Mouse (Mus musculus) CH12.LX (cell line): ENCODE measurements around the gene Immt. TPM values are rescaled to one million over a fixed set of nuclear protein-coding genes. Genes with fewer than 3 reads are reported as not detected.

Experiments
- DNase-seq: peaks from one replicate; pipeline ENCODE4 v3.0.0-alpha.2; 2013; ENCODE audit errors: extremely low read depth
- H3K27ac ChIP-seq: 2 replicates; pipeline ENCODE4 v1.5.1; 2012; ENCODE audit warnings: low read depth, mild to moderate bottlenecking, control low read depth, moderate library complexity; ENCODE audit not compliant: insufficient read depth
- H3K27me3 ChIP-seq: replicated peaks from 2 replicates; pipeline ENCODE3; 2012; ENCODE audit warnings: inconsistent platforms
- H3K36me3 ChIP-seq, 2 experiments: replicated peaks in 1 of 2; 2 replicates each; pipeline versions ENCODE3 to v1.6.1; 2012; ENCODE audit warnings: inconsistent platforms in 1 of 2, low read length in 1 of 2, mild to moderate bottlenecking in 1 of 2, mixed read lengths in 1 of 2, moderate library complexity in 1 of 2; ENCODE audit not compliant: control insufficient read depth in 1 of 2, insufficient read depth in 1 of 2
- H3K4me1 ChIP-seq, 2 experiments: 2 replicates each; pipeline ENCODE4 v1.6.1; 2012; ENCODE audit warnings: inconsistent platforms in 1 of 2, moderate library complexity in 1 of 2; ENCODE audit not compliant: insufficient read depth in 2 of 2, control insufficient read depth in 1 of 2
- H3K4me2 ChIP-seq: 2 replicates; pipeline ENCODE4 v1.6.1; 2012; ENCODE audit warnings: low read depth, mild to moderate bottlenecking, control low read depth; ENCODE audit not compliant: poor library complexity, insufficient read depth, severe bottlenecking
- H3K4me3 ChIP-seq, 3 experiments: fragments of 150-350 bp in 1 of 3; sonication (generic) in 1 of 3; replicated peaks in 1 of 3; 2 replicates each; pipeline versions ENCODE3 to v1.5.1; 2011 to 2012; ENCODE audit warnings: low read depth in 2 of 3, low read length in 2 of 3, mild to moderate bottlenecking in 2 of 3, moderate library complexity in 2 of 3, control low read depth in 1 of 3, improper control_type of control experiment in 1 of 3, inconsistent platforms in 1 of 3, mixed read lengths in 1 of 3; ENCODE audit not compliant: poor library complexity in 1 of 3
- H3K79me2 ChIP-seq: replicated peaks from 2 replicates; pipeline ENCODE4 v1.6.1; 2012; ENCODE audit warnings: mild to moderate bottlenecking, moderate library complexity; ENCODE audit not compliant: control insufficient read depth, poor library complexity, insufficient read depth, severe bottlenecking; ENCODE audit errors: extremely low read depth
- H3K9ac ChIP-seq: 2 replicates; pipeline ENCODE4 v1.6.1; 2012; ENCODE audit warnings: low read depth, mild to moderate bottlenecking, control low read depth, moderate library complexity; ENCODE audit not compliant: insufficient read depth
- H3K9me3 ChIP-seq: replicated peaks from 2 replicates; pipeline ENCODE3; 2012; ENCODE audit warnings: low read length, inconsistent platforms, mixed read lengths
- CHD1 ChIP-seq: IDR thresholded peaks from 2 replicates; pipeline ENCODE4 v1.6.1; 2012; ENCODE audit warnings: low read depth, low read length, improper control_type of control experiment, inconsistent platforms
- CTCF ChIP-seq, 2 experiments: IDR thresholded peaks in 1 of 2; conservative IDR thresholded peaks in 1 of 2; 2 replicates each; pipeline ENCODE4 v1.5.1; 2011 to 2012; ENCODE audit warnings: low read depth in 2 of 2, low read length in 2 of 2, improper control_type of control experiment in 1 of 2, inconsistent platforms in 1 of 2, mild to moderate bottlenecking in 1 of 2, moderate library complexity in 1 of 2
- ETS1 ChIP-seq: conservative IDR thresholded peaks from 2 replicates; pipeline ENCODE4 v1.6.1; 2012; ENCODE audit warnings: low read depth, mild to moderate bottlenecking, inconsistent platforms, low read length, improper control_type of control experiment, moderate library complexity
- HCFC1 ChIP-seq: IDR thresholded peaks from 2 replicates; pipeline ENCODE4 v1.6.1; 2012; ENCODE audit warnings: low read depth, mild to moderate bottlenecking, inconsistent platforms, low read length, improper control_type of control experiment
- IRF4 ChIP-seq: IDR thresholded peaks from 2 replicates; pipeline ENCODE4 v1.6.1; 2014; ENCODE audit warnings: low read depth, mild to moderate bottlenecking, inconsistent platforms, low read length, improper control_type of control experiment
- MAZ ChIP-seq: IDR thresholded peaks from 2 replicates; pipeline ENCODE4 v1.6.1; 2012; ENCODE audit warnings: low read depth, mild to moderate bottlenecking, inconsistent platforms, low read length, improper control_type of control experiment, moderate library complexity
- NELFE ChIP-seq: IDR thresholded peaks from 2 replicates; pipeline ENCODE4 v1.6.1; 2011; ENCODE audit warnings: low read depth, low read length, improper control_type of control experiment
- NRF1 ChIP-seq: IDR thresholded peaks from 2 replicates; pipeline ENCODE4 v1.6.1; 2014; ENCODE audit warnings: low read depth, mild to moderate bottlenecking, inconsistent platforms, low read length, improper control_type of control experiment, moderate library complexity
- POLR2A ChIP-seq: IDR thresholded peaks from 2 replicates; pipeline ENCODE4 v1.6.1; 2011; ENCODE audit warnings: low read depth, mild to moderate bottlenecking, improper control_type of control experiment, low read length
- RAD21 ChIP-seq: IDR thresholded peaks from 2 replicates; pipeline ENCODE4 v1.6.1; 2011; ENCODE audit warnings: low read depth, mild to moderate bottlenecking, low read length, improper control_type of control experiment, moderate library complexity
- SIN3A ChIP-seq: IDR thresholded peaks from 2 replicates; pipeline ENCODE4 v1.6.1; 2012; ENCODE audit warnings: low read length, improper control_type of control experiment, inconsistent platforms
- SMC3 ChIP-seq: IDR thresholded peaks from 2 replicates; pipeline ENCODE4 v1.6.1; 2011; ENCODE audit warnings: low read depth, low read length, improper control_type of control experiment
- UBTF ChIP-seq: IDR thresholded peaks from 2 replicates; pipeline ENCODE4 v1.6.1; 2012; ENCODE audit warnings: low read depth, mild to moderate bottlenecking, inconsistent platforms, low read length, improper control_type of control experiment, moderate library complexity
- ZC3H11A ChIP-seq: IDR thresholded peaks from 2 replicates; pipeline ENCODE4 v1.6.1; 2012; ENCODE audit warnings: low read depth, mild to moderate bottlenecking, inconsistent platforms, low read length, improper control_type of control experiment
- ZMIZ1 ChIP-seq: IDR thresholded peaks from 2 replicates; pipeline ENCODE4 v1.6.1; 2012; ENCODE audit warnings: low read depth, mild to moderate bottlenecking, inconsistent platforms, low read length, improper control_type of control experiment
- ZNF384 ChIP-seq: IDR thresholded peaks from 2 replicates; pipeline ENCODE4 v1.6.1; 2012; ENCODE audit warnings: low read depth, low read length, improper control_type of control experiment, inconsistent platforms
- dilution Hi-C: fragments of 300-500 bp; cut with MboI; formaldehyde crosslinking; loops from 2 replicates; pipeline ENCODE4 v1.14.3; 2020; ENCODE audit warnings: low sequenced_read_pairs; ENCODE audit not compliant: extremely low pct_unique_long_range_greater_than_20kb, extremely low pct_ligation_motif_present
- in situ Hi-C: fragments of 300-500 bp; cut with MboI; formaldehyde crosslinking; loops from 3 replicates; pipeline ENCODE4 v1.14.3; 2019; ENCODE audit warnings: low sequenced_read_pairs, low pct_ligation_motif_present, low pct_unique_long_range_greater_than_20kb, mixed read lengths
- polyA plus RNA-seq: library from polyadenylated mRNA; unstranded; fragments of >175 nt; gene quantifications from 2 replicates; pipeline ENCODE4 v1.2.1, GENCODE M21; 2012; ENCODE audit warnings: low read depth; ENCODE audit not compliant: insufficient read length
- total RNA-seq, 2 experiments: library from RNA; depleted of rRNA; stranded (reverse); fragments of 300-350 nt in 1 of 2; fragments of >200 nt in 1 of 2; gene quantifications; 2 replicates each; pipeline ENCODE4 v1.2.3; 2012 to 2014

Immt gene
- total and polyA plus RNA-seq, 3 experiments, result 97.5 to 161 (median 156) TPM

DNA sequence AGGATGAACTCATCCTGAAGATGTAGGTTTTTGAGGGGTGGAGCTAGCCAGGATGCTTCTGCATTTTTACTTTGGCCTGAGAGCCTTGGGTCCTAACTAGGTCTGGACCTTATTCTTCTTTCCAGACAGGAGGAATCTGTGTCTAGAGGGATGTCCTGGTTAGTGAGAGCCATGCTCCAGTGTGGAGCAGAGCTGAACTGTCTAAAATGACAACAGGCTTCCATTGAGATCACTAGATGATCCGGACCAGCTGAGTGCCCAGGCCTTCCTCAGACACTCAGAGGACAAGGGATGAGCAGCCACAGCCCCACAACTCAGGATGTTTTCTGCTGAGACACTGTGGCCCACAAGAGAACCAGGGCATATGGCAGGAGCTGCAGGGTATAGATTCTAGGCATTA is 27.5 kb upstream of the Immt start:
- Histone ChIP-seq H3K9ac (no peak overlapping the region), H3K4me1 (peaks cover 0 to 5% of the 10 kb centered on the region in 2 experiments; a peak in 2 of 4 replicates), H3K4me2 (no peak overlapping the region), H3K79me2 (no peaks in the 10 kb centered on the region), H3K27me3 (peaks cover 3% of the 10 kb centered on the region), H3K9me3 (no peaks in the 10 kb centered on the region), H3K4me3 (no peak overlapping the region), H3K36me3 (peaks cover 0 to 4% of the 10 kb centered on the region in 2 experiments), H3K27ac (no peak overlapping the region)
- in situ Hi-C loops (loop anchor here (10.0 to 25.0 kb wide), 5 partner anchors 119 to 649 kb away; partner anchors contain the start of genes Kdm3a and Rmnd5a), dilution Hi-C loops (no loop called here)
- TF ChIP-seq NELFE (no peak), ZNF384 (no peak), MAZ (no peak), UBTF (no peak), CHD1 (no peak), CTCF (conservative IDR thresholded peaks at IDR 0.05 in 1 of 2, IDR thresholded peaks at IDR 0.05 in 1 of 2; ENCODE audit: low read depth in 2 of 2, low read length in 2 of 2) (no peak), IRF4 (no peak), POLR2A (no peak), ETS1 (no peak), SMC3 (no peak), NRF1 (no peak), HCFC1 (no peak), ZMIZ1 (no peak), ZC3H11A (no peak)
- DNase-seq, result no peak

DNA sequence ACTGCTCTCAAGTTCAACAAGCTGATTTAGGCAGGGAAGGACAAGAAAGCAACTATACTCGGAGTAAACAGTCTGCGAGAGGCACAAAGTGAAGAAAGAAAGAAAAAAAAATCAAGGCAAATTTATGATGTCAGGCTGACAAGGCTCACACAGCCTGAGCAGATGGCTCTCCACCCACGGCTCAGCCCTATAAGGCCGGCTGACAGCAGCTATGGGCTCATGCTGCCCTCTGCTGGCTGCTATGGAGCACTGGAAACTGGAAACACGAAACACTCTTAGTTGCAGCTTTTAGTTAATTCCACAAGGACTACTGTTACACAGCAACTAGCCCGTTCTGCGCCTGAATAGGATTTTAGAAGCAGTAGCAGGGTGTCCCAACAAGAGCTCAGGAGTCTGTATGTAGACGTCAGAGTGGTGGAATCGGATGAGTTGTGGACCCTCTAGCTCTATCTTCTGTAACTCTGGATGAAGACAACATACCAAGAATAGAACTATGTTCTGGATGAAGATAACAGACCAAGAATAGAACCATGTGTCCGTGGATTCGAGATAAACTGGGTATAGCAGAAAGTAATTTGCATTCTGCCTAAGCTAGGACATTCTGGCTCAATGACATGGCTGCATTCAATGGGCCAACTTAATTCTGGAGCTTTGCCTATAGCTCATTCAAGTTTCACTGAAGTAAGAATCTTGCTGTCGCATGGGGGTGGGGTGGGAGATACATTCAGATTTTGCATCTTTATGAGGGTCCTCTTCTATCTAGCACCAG is 26.9 kb upstream of the Immt start:
- in situ Hi-C loops (loop anchor here (10.0 to 25.0 kb wide), 5 partner anchors 119 to 649 kb away; partner anchors contain the start of genes Kdm3a and Rmnd5a), dilution Hi-C loops (no loop called here)
- no peaks in the 10 kb centered on the region for H3K79me2 ChIP-seq
- no peak overlapping the region for H3K9ac ChIP-seq
- H3K27ac ChIP-seq, result no peak overlapping the region
- H3K36me3 ChIP-seq, result peaks cover 0 to 9% of the 10 kb centered on the region in 2 experiments
- DNase-seq, result peak; percentile 82
- H3K27me3 ChIP-seq, result peaks cover 3% of the 10 kb centered on the region
- no peak overlapping the region for H3K4me3 ChIP-seq
- TF ChIP-seq ZMIZ1 (no peak), RAD21 (peak; percentile 100), ZNF384 (peak; percentile 41; the same call in 1 of the 2 replicates), SMC3 (peak; percentile 94), CTCF (conservative IDR thresholded peaks at IDR 0.05 in 1 of 2, IDR thresholded peaks at IDR 0.05 in 1 of 2; ENCODE audit: low read depth in 2 of 2, low read length in 2 of 2) (peak; percentile 67 to 94), ZC3H11A (peak; percentile 61; the same call in 1 of the 2 replicates), SIN3A (no peak)
- 0 out of 2 replicates have a peak overlapping the region, but pooled peaks have one; percentile 16 for H3K4me2 ChIP-seq
- H3K9me3 ChIP-seq, result no peaks in the 10 kb centered on the region
- H3K4me1 ChIP-seq, result peaks cover 0 to 5% of the 10 kb centered on the region in 2 experiments; a peak in 2 of 4 replicates
